Mouse (Mus musculus): ENCODE data around the gene Tob1. TPM values are rescaled to one million over a fixed set of nuclear protein-coding genes. Genes with fewer than 3 reads are reported as not detected.

The Tob1 gene
- total RNA-seq, 2 experiments from 2014 or later = 290 to 355 TPM

Other genes with a start within 250 kb of the Tob1 start
- 10 to 100 TPM; 66.6 to 85.5 TPM for gene Gm20390, start 243.2 kb upstream of the Tob1 start, total RNA-seq (2021)
- 10 to 100 TPM; 33.5 to 41.7 TPM for gene Nme1, start 242.9 kb upstream of the Tob1 start, total RNA-seq (2021)
- 100 to 1,000 TPM; 108 to 117 TPM for gene Spag9, start 215.4 kb upstream of the Tob1 start, total RNA-seq (2021)
- gene Wfikkn2, start 34.6 kb downstream of the Tob1 start, total RNA-seq (2021) = 1 to 10 TPM in 1 of 2 experiments, under 1 TPM in 1; 0.46 to 1.3 TPM
- not detected for gene Gm21885, start 70.4 kb downstream of the Tob1 start, total RNA-seq (2021)
- gene Luc7l3, start 110.5 kb downstream of the Tob1 start, total RNA-seq (2021) = 10 to 100 TPM; 59.5 to 69.8 TPM
- 100 to 1,000 TPM; 132 to 151 TPM for gene Ankrd40, start 116.5 kb downstream of the Tob1 start, total RNA-seq (2021)
- 1 to 10 TPM; 3.8 to 7.4 TPM for gene Abcc3, start 181.5 kb downstream of the Tob1 start, total RNA-seq (2021)

Data from adrenal gland, postnatal 36 days (tissue).